Mouse (Mus musculus): ENCODE results near the gene Atp2b1. TPM values are rescaled to one million over a fixed set of nuclear protein-coding genes. Genes with fewer than 3 reads are reported as not detected.

Gene Atp2b1
- 5.8 and 9.0 TPM in 2 replicates for polyA plus RNA-seq (2012; rRNA removed)

DNA sequence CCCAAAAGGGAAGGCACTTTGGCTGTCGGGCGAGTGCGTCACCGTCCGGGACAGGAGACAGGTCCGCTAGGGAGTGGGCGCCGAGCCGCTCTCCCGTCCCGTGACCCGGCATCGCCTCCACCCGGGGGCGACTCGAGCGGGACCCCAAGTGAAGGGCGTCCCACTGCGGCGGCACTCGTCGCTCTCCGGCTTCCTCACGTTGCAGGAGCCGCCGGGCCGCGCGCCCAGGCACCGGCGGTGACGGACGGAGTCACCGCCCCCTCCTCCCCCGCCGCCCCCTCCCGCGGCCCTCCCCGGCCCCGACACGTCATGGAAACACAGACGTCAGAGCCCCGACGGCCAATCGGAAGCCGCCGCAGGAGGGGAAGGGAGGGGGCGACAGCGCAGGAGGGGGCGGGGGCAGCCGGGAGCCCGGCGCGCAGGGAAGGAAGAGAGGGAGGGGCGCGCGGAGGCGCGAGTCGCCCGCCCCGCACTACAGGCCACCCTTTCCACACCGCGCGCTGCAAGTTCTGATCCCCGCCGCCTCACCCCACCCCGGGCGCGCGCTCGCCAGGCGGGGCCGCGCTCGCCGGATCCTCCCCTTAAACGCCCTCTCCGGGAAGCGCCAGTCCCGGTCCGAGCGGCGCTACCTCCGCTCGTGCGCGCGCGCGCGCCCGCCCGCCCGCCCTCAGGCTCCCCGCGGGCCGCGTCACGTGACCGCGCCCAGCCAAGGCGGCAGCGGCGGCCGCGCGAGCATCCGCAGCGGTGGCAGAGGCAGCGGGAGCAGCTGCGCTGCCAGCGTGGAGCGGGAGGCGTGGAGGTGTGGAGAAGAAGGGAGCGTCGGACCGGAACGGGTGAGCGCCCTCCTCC, at the start of gene Atp2b1:
Gene Atp2b1, plus strand, starts transcription at position 446 of the 849 bp plus-strand sequence.

Other genes with a start within 250 kb of the Atp2b1 start
- 5.8 and 8.9 TPM in 2 replicates for gene Poc1b, start 192.6 kb downstream of the Atp2b1 start, polyA plus RNA-seq (2012; rRNA removed)
- 0.92 and 1.1 TPM in 2 replicates for gene Galnt4, start 193.8 kb downstream of the Atp2b1 start, polyA plus RNA-seq (2012; rRNA removed)
- not detected in 2 replicates for gene Phxr2, start 211.9 kb downstream of the Atp2b1 start, polyA plus RNA-seq (2012; rRNA removed)

Data from ovary, adult 2 months (tissue).